Mouse (Mus musculus) stomach, postnatal 0 days (tissue): ENCODE results near the gene Tagap. TPM values are rescaled to one million over a fixed set of nuclear protein-coding genes. Genes with fewer than 3 reads are reported as not detected.

Experiments
- ATAC-seq: fragments of 200-750 bp; cut with Nextera tagmentation; 2 replicates; pipeline ENCODE4 v1.8.0; 2017; ENCODE audit not compliant: low FRiP score, low TSS enrichment
- DNase-seq: peaks from one replicate; pipeline ENCODE4 v3.0.0-alpha.2; 2016; ENCODE audit warnings: low spot score
- H3K27ac ChIP-seq: fragments of 300-500 bp; sonication (generic); replicated peaks from 2 replicates; pipeline ENCODE4 v1.5.1; 2014; ENCODE audit warnings: mild to moderate bottlenecking, control low read depth
- H3K27me3 ChIP-seq: fragments of 300-500 bp; sonication (generic); 2 replicates; pipeline ENCODE4 v1.6.1; 2014; ENCODE audit warnings: low read length; ENCODE audit not compliant: control insufficient read depth, insufficient read depth
- H3K36me3 ChIP-seq: fragments of 300-500 bp; sonication (generic); 2 replicates; pipeline ENCODE4 v1.6.1; 2014; ENCODE audit warnings: low read length, mixed read lengths; ENCODE audit not compliant: control insufficient read depth, insufficient read depth
- H3K4me1 ChIP-seq: fragments of 300-500 bp; sonication (generic); replicated peaks from 2 replicates; pipeline ENCODE4 v1.6.1; 2014; ENCODE audit warnings: antibody characterized with exemption; ENCODE audit not compliant: control insufficient read depth, insufficient read depth
- H3K4me2 ChIP-seq: fragments of 300-500 bp; sonication (generic); replicated peaks from 2 replicates; pipeline ENCODE4 v1.6.1; 2014; ENCODE audit warnings: low read depth, mild to moderate bottlenecking, control low read depth, moderate library complexity
- H3K4me3 ChIP-seq: fragments of 300-500 bp; sonication (generic); 2 replicates; pipeline ENCODE4 v1.5.1; 2014; ENCODE audit warnings: low read depth, low read length, control low read depth
- H3K9ac ChIP-seq: fragments of 300-500 bp; sonication (generic); 2 replicates; pipeline ENCODE4 v1.6.1; 2014; ENCODE audit warnings: mild to moderate bottlenecking, low read length, control low read depth, mixed read lengths
- H3K9me3 ChIP-seq: fragments of 300-500 bp; sonication (generic); 2 replicates; pipeline ENCODE4 v1.6.1; 2016; ENCODE audit warnings: low read length; ENCODE audit not compliant: control insufficient read depth
- CTCF ChIP-seq: IDR thresholded peaks from 2 replicates; pipeline ENCODE4 v1.5.1; 2016; ENCODE audit warnings: antibody characterized with exemption, low read depth, mild to moderate bottlenecking, moderate library complexity
- EP300 ChIP-seq: optimal IDR thresholded peaks from 2 replicates; pipeline ENCODE3; 2016; ENCODE audit warnings: antibody characterized with exemption
- WGBS: fragments of 180-500 bp; shearing (Covaris S2); extraction: QIAGEN DNeasy Blood & Tissue Kit; methylation state at CpG from one replicate; pipeline ENCODE4 v1.1.7; 2014; 5-methylcytosine and 5-hydroxymethylcytosine counted together
- polyA plus RNA-seq: library from polyadenylated mRNA; unstranded; fragments of >200 nt; fragmentation: Nextera tagmentation; extraction: Ambion mirVana; gene quantifications from 2 replicates; pipeline ENCODE4 v1.2.1, GENCODE M21; 2015

Tagap gene
- 0.51 and 0.61 TPM in 2 replicates for polyA plus RNA-seq

DNA sequence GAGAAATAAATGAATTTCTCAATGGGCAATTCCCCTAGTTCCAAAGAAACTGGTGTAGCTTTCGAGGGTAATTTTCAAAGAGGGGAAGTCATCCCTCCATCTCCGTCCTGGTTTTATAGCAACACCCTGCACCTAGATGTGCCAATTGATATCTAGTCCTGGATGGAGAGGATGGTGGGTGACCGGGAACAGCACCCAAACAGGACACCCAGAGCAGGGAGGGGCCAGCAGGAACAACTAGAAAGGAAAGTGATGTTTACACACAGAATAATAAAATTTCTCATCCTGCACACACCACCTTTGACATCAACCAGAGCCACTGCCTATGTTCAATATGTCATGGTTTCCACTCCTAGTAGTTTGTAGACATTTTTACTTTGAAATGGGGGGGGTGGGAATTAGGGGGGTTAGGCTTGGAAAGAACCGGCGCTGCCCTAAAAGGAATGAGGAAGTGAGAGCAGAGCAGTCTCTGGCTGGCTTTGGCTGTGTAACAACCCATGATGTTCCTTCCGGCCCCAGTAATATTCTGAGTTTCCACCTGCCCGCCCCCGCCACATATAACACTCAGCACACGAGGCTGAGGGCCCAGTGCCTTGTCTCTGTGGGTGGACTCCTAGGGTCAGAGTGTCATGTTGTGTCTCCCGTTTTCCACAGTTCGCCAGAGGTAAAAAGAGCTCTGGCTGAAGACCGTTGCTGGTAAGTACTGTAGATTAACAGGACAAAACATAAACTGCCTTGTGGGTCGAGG is at the start of gene Tagap:
Gene Tagap, plus strand, starts transcription at position 588 of the 748 bp plus-strand sequence.
- 0 out of 2 replicates have a peak within 1 kb of the TSS, but pooled peaks have one; percentile 11 for H3K4me2 ChIP-seq
- H3K27me3 ChIP-seq: no peaks in the 10 kb centered on the region
- H3K27ac ChIP-seq: no peak within 1 kb of the TSS
- TF ChIP-seq EP300: no peak
- no peak for TF ChIP-seq CTCF
- ATAC-seq (0 out of 2 replicates have a peak, but pooled peaks have one; percentile 59), DNase-seq (no peak)
- no peak within 1 kb of the TSS for H3K9ac ChIP-seq
- no peaks in the 10 kb centered on the region for H3K9me3 ChIP-seq
- H3K36me3 ChIP-seq: no peaks in the 10 kb centered on the region
- WGBS: 47% methylated on average over 13 of the region's 13 CpGs
- H3K4me3 ChIP-seq: no peak within 1 kb of the TSS
- no peaks in the 10 kb centered on the region; the same call in 1 of the 2 replicates for H3K4me1 ChIP-seq

DNA sequence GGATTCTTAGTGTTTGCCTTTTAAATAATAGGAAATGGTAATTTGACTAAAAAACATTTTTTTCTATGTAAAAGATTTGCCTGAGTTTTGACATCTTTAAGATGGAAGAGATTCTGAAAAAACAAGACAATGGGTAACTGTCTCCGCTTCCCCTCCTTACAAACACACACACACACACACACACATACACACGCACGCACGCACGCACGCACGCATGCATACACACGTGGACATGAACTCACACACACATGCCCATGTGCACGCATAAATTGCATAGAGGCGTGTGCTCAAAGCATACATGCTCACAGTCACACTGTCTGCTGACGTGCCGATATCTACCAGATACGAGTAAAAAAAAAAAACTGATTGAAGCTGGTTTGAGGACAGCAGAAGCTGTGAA is 49.3 kb upstream of the Tagap start:
- no peak overlapping the region for H3K9ac ChIP-seq
- H3K27ac ChIP-seq: no peak overlapping the region
- no peaks in the 10 kb centered on the region for H3K9me3 ChIP-seq
- no peak overlapping the region for H3K4me2 ChIP-seq
- WGBS: 90% methylated on average over 13 of the region's 13 CpGs
- TF ChIP-seq CTCF (no peak), EP300 (no peak)
- no peak overlapping the region for H3K4me3 ChIP-seq
- H3K36me3 ChIP-seq: no peaks in the 10 kb centered on the region
- no peaks in the 10 kb centered on the region for H3K27me3 ChIP-seq
- DNase-seq (no peak), ATAC-seq (no peak)
- H3K4me1 ChIP-seq: no peaks in the 10 kb centered on the region

DNA sequence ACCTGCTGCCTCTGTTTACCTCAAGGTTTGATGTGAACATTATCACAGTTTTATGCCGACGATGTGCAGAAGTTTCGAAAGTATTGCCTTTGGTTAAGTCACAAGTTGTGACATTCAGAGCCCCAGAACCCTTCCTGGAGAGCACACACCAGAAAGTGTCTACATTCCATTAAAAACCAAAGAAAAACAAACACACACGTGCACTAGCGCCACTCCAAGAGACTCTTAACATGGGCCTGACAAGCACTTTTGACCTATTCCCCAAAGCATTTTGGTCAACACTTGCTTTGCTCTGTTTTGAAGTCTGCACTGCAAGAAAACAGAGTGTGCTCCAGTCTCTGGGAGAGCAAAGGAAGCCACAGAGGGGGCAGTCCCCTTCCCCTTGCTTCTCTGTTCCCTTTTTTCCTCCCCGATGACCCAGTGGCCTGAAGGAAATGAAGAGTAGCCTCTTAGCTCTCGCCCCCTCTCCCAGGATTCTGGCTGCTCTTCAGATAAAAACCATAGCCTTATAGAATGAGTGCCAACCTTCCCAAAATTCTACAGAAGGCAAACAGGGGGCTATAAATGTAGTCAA is 48.5 kb upstream of the Tagap start:
- TF ChIP-seq CTCF (no peak), EP300 (no peak)
- H3K4me3 ChIP-seq: no peak overlapping the region
- 56% methylated on average over 7 of the region's 7 CpGs for WGBS
- no peak overlapping the region for H3K9ac ChIP-seq
- H3K36me3 ChIP-seq: no peaks in the 10 kb centered on the region
- H3K27me3 ChIP-seq: no peaks in the 10 kb centered on the region
- H3K27ac ChIP-seq: no peak overlapping the region
- H3K9me3 ChIP-seq: no peaks in the 10 kb centered on the region
- no peak overlapping the region for H3K4me2 ChIP-seq
- no peak for DNase-seq
- H3K4me1 ChIP-seq: no peaks in the 10 kb centered on the region
- ATAC-seq: no peak

DNA sequence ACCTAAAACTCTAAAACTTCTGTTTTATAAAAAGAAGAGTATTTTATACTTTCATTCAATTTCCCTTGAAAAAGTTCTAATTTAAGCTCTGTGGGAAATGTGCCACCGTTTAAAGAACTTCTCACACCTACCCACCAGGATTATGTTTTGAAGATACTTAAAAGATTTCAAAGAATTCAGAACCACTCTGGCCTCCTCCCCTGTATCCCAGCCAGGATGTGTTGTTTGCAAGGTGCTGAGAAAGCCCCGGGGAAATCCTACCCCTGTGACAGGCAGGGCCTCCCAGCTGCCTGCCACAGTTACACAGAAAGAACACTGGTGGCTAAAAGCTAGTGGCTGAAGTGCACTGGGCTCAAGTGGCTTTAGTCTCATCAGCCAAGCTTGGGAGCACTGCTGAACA is 47.9 kb upstream of the Tagap start:
- H3K9me3 ChIP-seq: no peaks in the 10 kb centered on the region
- DNase-seq: no peak
- no peak for TF ChIP-seq EP300
- no peak for TF ChIP-seq CTCF
- no peaks in the 10 kb centered on the region for H3K4me1 ChIP-seq
- 41% methylated on average over 2 of the region's 2 CpGs for WGBS
- no peak overlapping the region for H3K4me3 ChIP-seq
- no peak overlapping the region for H3K27ac ChIP-seq
- no peak overlapping the region for H3K4me2 ChIP-seq
- H3K27me3 ChIP-seq: no peaks in the 10 kb centered on the region
- no peak overlapping the region for H3K9ac ChIP-seq
- no peaks in the 10 kb centered on the region for H3K36me3 ChIP-seq
- ATAC-seq: no peak

DNA sequence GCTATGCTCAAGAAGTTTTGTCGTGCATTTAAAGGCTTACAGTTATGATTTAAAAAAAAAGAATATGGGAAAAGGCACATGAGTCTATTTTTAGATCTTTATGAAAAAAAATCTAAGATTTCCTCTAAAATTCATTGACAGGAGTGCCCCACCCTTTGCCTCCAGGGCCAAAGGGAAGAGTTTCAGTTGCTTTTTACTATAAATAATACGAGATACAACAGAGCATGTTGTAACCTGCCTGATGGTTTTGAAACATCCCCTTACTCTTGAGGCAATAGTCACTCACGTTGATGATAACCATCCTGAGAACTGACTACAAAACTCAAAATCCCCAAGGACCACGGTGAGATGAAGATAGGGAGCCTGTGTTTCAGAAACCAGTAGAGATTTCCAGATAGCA is 46.3 kb upstream of the Tagap start:
- ATAC-seq: no peak
- H3K27me3 ChIP-seq: no peaks in the 10 kb centered on the region
- H3K4me1 ChIP-seq: no peaks in the 10 kb centered on the region
- WGBS: 64% methylated on average over 4 of the region's 4 CpGs
- H3K4me3 ChIP-seq: no peak overlapping the region
- no peak overlapping the region for H3K4me2 ChIP-seq
- no peaks in the 10 kb centered on the region for H3K36me3 ChIP-seq
- H3K27ac ChIP-seq: no peak overlapping the region
- H3K9ac ChIP-seq: no peak overlapping the region
- H3K9me3 ChIP-seq: no peaks in the 10 kb centered on the region
- TF ChIP-seq CTCF (no peak), EP300 (no peak)
- DNase-seq: no peak

DNA sequence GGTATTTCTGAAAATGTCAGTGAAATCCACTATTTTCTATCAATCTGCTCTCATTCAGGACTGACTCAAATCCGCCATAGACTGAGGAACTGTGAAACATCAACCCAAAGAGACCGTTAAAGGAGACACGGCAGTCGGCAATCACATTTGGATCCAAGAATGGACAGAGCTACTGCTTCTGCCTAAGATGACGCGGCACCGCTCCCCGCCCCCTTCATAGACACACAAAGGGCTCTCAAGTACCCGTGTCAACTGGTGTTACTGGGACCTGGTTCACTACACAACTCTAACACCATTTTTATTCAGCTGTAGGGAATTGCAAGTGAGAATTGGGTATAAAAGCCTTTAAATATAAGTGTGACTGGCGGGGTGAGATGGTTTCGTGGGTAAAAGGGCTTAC is 42.7 kb upstream of the Tagap start:
- Histone ChIP-seq H3K4me2 (no peak overlapping the region), H3K9me3 (no peaks in the 10 kb centered on the region), H3K27me3 (no peaks in the 10 kb centered on the region), H3K4me3 (no peak overlapping the region), H3K36me3 (no peaks in the 10 kb centered on the region), H3K27ac (no peak overlapping the region), H3K9ac (no peak overlapping the region), H3K4me1 (no peaks in the 10 kb centered on the region)
- no peak for DNase-seq
- ATAC-seq: no peak
- WGBS: 88% methylated on average over 11 of the region's 11 CpGs
- no peak for TF ChIP-seq EP300
- TF ChIP-seq CTCF: no peak
